Mouse (Mus musculus) heart, adult 2 months (tissue): Measurements from ENCODE around the gene Ppfibp2. TPM values are rescaled to one million over a fixed set of nuclear protein-coding genes. Genes with fewer than 3 reads are reported as not detected.

ENCODE experiments used
- DNase-seq, 2 experiments: peaks; one replicate each; pipeline ENCODE4 v3.0.0; 2021
- H3K27ac ChIP-seq: fragments of 200-600 bp; 2 replicates; pipeline ENCODE4 v1.8.1; 2022
- H3K27me3 ChIP-seq: fragments of 200-500 bp; 2 replicates; pipeline ENCODE4 v1.6.1; 2012; ENCODE audit warnings: mild to moderate bottlenecking, low read length, inconsistent platforms, mixed read lengths; ENCODE audit not compliant: control insufficient read depth, insufficient read depth
- H3K36me3 ChIP-seq: fragments of 200-500 bp; 2 replicates; pipeline ENCODE4 v1.6.1; 2012; ENCODE audit warnings: low read length, inconsistent platforms; ENCODE audit not compliant: control insufficient read depth, insufficient read depth
- H3K4me1 ChIP-seq: fragments of 200-500 bp; 2 replicates; pipeline ENCODE4 v1.6.1; 2011; ENCODE audit warnings: low read length; ENCODE audit not compliant: control insufficient read depth, insufficient read depth
- H3K4me3 ChIP-seq: fragments of 200-600 bp; 2 replicates; pipeline ENCODE4 v1.8.1; 2022
- H3K79me2 ChIP-seq: fragments of 200-500 bp; replicated peaks from 2 replicates; pipeline ENCODE4 v1.6.1; 2012; ENCODE audit warnings: mild to moderate bottlenecking, inconsistent platforms, low read length, moderate library complexity, mixed read lengths; ENCODE audit not compliant: control insufficient read depth, insufficient read depth
- H3K9ac ChIP-seq: fragments of 200-500 bp; 2 replicates; pipeline ENCODE4 v1.6.1; 2012; ENCODE audit warnings: low read depth, mild to moderate bottlenecking, control low read depth, inconsistent platforms, low read length, mixed read lengths
- CTCF ChIP-seq: fragments of 200-600 bp; IDR thresholded peaks from 2 replicates; pipeline ENCODE4 v1.8.1; 2022; ENCODE audit warnings: antibody characterized with exemption, mild to moderate bottlenecking, moderate library complexity
- EP300 ChIP-seq: fragments of 200-500 bp; IDR thresholded peaks from 2 replicates; pipeline ENCODE4 v1.6.1; 2011; ENCODE audit warnings: low read depth, low read length, control low read depth; ENCODE audit not compliant: insufficient read depth
- POLR2A ChIP-seq: fragments of 200-500 bp; IDR thresholded peaks from 2 replicates; pipeline ENCODE4 v1.6.1; 2011; ENCODE audit warnings: mild to moderate bottlenecking, low read depth, low read length, control low read depth; ENCODE audit not compliant: insufficient read depth
- WGBS: fragments of 180-500 bp; shearing (Covaris S2); methylation state at CpG from one replicate; pipeline ENCODE4 v1.1.7; 2018; 5-methylcytosine and 5-hydroxymethylcytosine counted together
- intact Hi-C: fragments of 180-260 bp; cut with DNase I; formaldehyde crosslinking; loops from one replicate; pipeline ENCODE4 v1.15.1; 2025
- long read RNA-seq: library from polyadenylated mRNA; stranded (forward); transcript quantifications from one replicate; pipeline ENCODE4 v2.0.0, GENCODE M21; 2021
- polyA plus RNA-seq: library from polyadenylated mRNA; depleted of rRNA; stranded (reverse); fragments of >200 nt; gene quantifications from 2 replicates; pipeline ENCODE4 v1.2.3, GENCODE M21; 2012; rRNA removed
- total RNA-seq, 2 experiments: library from RNA; stranded (reverse); gene quantifications; 2 replicates each; pipeline ENCODE4 v1.2.3; 2021

Gene Ppfibp2
- total RNA-seq, result 10 to 100 TPM; 19.9 to 20.1 TPM
- polyA plus RNA-seq, result 17.4 and 21.8 TPM in 2 replicates
- long read RNA-seq, partial matches to known transcripts, result 17 of 29 reads
- long read RNA-seq, other reads (novel, unspliced or antisense), result 9 of 29 reads

GRCm38 (mm10) chr7:107594857-107595402 is at the start of gene Ppfibp2:
Gene Ppfibp2, plus strand, starts transcription at chr7:107595207.
- TF ChIP-seq EP300 (0 out of 2 replicates have a peak, but pooled peaks have one; percentile 8), CTCF (no peak), POLR2A (peak; percentile 54; the same call in 1 of the 2 replicates)
- WGBS, result 2% methylated on average over 23 of the region's 24 CpGs
- Histone ChIP-seq H3K4me1 (no peaks in the 10 kb centered on the region), H3K27me3 (no peaks in the 10 kb centered on the region), H3K79me2 (no peaks in the 10 kb centered on the region), H3K9ac (peak within 1 kb of the TSS; percentile 65), H3K4me3 (peak within 1 kb of the TSS; percentile 45), H3K27ac (peak within 1 kb of the TSS; percentile 88), H3K36me3 (peaks cover 2% of the 10 kb centered on the region; the same call in 1 of the 2 replicates)
- intact Hi-C loops, result loop anchor here (5.0 to 10.0 kb wide), 3 partner anchors 72 to 150 kb away; no protein-coding TSS in a partner anchor
- peak; percentile 92 to 94 for DNase-seq

- Histone ChIP-seq H3K27me3 (no peaks in the 10 kb centered on the region), H3K4me3 (no peak overlapping the region), H3K4me1 (no peaks in the 10 kb centered on the region), H3K36me3 (no peaks in the 10 kb centered on the region), H3K9ac (no peak overlapping the region), H3K79me2 (no peaks in the 10 kb centered on the region), H3K27ac (no peak overlapping the region)
- intact Hi-C loops, result no loop called here
- no peak for TF ChIP-seq CTCF
- TF ChIP-seq EP300, result no peak
- 83% methylated on average over 3 of the region's 3 CpGs for WGBS
- no peak for DNase-seq
Observed at GRCm38 (mm10) chr7:107547872-107548271, 47.1 kb upstream of the Ppfibp2 start.

- intact Hi-C loops, result no loop called here
- Histone ChIP-seq H3K9ac (no peak overlapping the region), H3K27ac (no peak overlapping the region), H3K27me3 (no peaks in the 10 kb centered on the region), H3K4me1 (no peaks in the 10 kb centered on the region), H3K36me3 (no peaks in the 10 kb centered on the region), H3K4me3 (no peak overlapping the region), H3K79me2 (no peaks in the 10 kb centered on the region)
- WGBS, result 58% methylated on average over 1 of the region's 1 CpGs
- DNase-seq, result no peak
- TF ChIP-seq CTCF (no peak), EP300 (no peak), POLR2A (no peak)
Observed at GRCm38 (mm10) chr7:107553461-107553860, 41.5 kb upstream of the Ppfibp2 start.

GRCm38 (mm10) chr7:107555906-107556305 is 39.1 kb upstream of the Ppfibp2 start:
- 78% methylated on average over 3 of the region's 3 CpGs for whole genome bisulfite sequencing
- intact Hi-C loops, result no loop called here

GRCm38 (mm10) chr7:107560675-107561074 is 34.3 kb upstream of the Ppfibp2 start:
- WGBS, result 52% methylated on average over 2 of the region's 2 CpGs
- Histone ChIP-seq H3K36me3 (no peaks in the 10 kb centered on the region), H3K27ac (no peak overlapping the region), H3K4me3 (no peak overlapping the region), H3K9ac (no peak overlapping the region), H3K4me1 (no peaks in the 10 kb centered on the region), H3K27me3 (no peaks in the 10 kb centered on the region), H3K79me2 (no peaks in the 10 kb centered on the region)
- no peak for DNase-seq
- TF ChIP-seq CTCF, result no peak
- TF ChIP-seq POLR2A, result no peak
- no peak for TF ChIP-seq EP300
- intact Hi-C loops, result no loop called here

More at GRCm38 (mm10) chr7:107555906-107556305, 39.1 kb upstream of the Ppfibp2 start:
- no peak overlapping the region for H3K9ac ChIP-seq
- H3K27me3 ChIP-seq, result no peaks in the 10 kb centered on the region
- TF ChIP-seq EP300 (no peak), CTCF (peak; percentile 53), POLR2A (no peak)
- H3K4me3 ChIP-seq, result no peak overlapping the region
- no peaks in the 10 kb centered on the region for H3K79me2 ChIP-seq
- no peak overlapping the region for H3K27ac ChIP-seq
- H3K36me3 ChIP-seq, result no peaks in the 10 kb centered on the region
- no peak for DNase-seq
- no peaks in the 10 kb centered on the region for H3K4me1 ChIP-seq

- Histone ChIP-seq H3K4me3 (no peak overlapping the region), H3K27me3 (no peaks in the 10 kb centered on the region), H3K9ac (no peak overlapping the region), H3K36me3 (no peaks in the 10 kb centered on the region), H3K27ac (no peak overlapping the region), H3K79me2 (no peaks in the 10 kb centered on the region), H3K4me1 (no peaks in the 10 kb centered on the region)
- DNase-seq, result no peak
- TF ChIP-seq CTCF (no peak), POLR2A (no peak), EP300 (no peak)
- intact Hi-C loops, result no loop called here
- WGBS, result 45% methylated on average over 3 of the region's 3 CpGs
Observed at GRCm38 (mm10) chr7:107561584-107561983, 33.4 kb upstream of the Ppfibp2 start.
